Mouse (Mus musculus) T-helper 17 cell (primary cell): ENCODE data around the gene Uckl1.

Experiments used
- in situ Hi-C, 2 experiments: fragments of 300-600 bp; cut with MboI, MseI; formaldehyde crosslinking; loops; 1 replicate in 1 of 2; 2 replicates in 1 of 2; pipeline ENCODE4 v1.15.1; 2025; ENCODE audit warnings: high pct_unique_total_duplicates in 2 of 2

The Uckl1 gene

GRCm38 (mm10) chr2:181584411-181584942, at the start of gene Uckl1:
Gene Uckl1 (minus strand): TSS chr2:181584892.
- in situ Hi-C loops = loop anchor here in 1 of 2 experiments (5.0 to 25.0 kb wide), 2 partner anchors 202 to 872 kb away; partner anchors contain the start of genes Dido1, Gid8 and Lime1

DNA sequence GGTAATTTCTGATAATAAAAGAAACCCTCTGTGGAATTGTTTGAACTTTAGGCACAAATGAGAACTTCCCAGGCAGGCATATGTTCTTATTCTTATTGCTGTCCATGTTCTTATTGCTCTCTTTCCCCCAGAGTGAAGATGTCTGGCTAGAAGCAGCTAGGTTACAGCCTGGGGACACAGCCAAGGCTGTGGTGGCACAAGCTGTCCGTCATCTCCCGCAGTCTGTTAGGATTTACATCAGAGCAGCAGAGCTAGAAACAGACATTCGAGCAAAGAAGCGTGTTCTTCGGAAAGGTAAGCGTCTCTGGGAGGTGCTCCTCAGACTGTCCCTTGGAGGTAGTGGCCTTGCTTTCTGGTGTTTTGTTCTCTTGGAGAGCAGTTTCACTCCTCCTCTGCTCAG, 47.9 kb upstream of the Uckl1 start:
- in situ Hi-C loops = no loop called here

- in situ Hi-C loops = no loop called here
Observed at GRCm38 (mm10) chr2:181628471-181628870, 43.8 kb upstream of the Uckl1 start.

DNA sequence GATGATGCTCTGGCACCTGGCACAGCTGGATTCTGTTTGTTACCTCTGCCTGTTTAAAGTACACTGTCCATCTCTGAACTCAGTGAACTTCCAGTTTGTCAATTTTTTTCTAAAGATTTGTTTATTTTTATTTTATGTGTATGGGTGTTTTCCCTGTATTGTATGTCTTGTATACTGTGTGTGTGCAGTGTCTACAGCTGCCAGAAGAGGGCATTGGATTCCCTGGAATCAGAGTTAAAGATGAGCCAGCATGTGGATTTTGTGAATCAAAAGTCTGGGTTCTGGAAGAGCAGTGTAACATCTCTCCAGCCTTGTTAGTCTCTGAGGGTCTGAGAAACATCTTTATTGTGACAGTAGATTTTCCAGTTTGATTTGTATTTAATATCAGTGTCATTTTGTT, 38.7 kb upstream of the Uckl1 start:
- in situ Hi-C loops = no loop called here

DNA sequence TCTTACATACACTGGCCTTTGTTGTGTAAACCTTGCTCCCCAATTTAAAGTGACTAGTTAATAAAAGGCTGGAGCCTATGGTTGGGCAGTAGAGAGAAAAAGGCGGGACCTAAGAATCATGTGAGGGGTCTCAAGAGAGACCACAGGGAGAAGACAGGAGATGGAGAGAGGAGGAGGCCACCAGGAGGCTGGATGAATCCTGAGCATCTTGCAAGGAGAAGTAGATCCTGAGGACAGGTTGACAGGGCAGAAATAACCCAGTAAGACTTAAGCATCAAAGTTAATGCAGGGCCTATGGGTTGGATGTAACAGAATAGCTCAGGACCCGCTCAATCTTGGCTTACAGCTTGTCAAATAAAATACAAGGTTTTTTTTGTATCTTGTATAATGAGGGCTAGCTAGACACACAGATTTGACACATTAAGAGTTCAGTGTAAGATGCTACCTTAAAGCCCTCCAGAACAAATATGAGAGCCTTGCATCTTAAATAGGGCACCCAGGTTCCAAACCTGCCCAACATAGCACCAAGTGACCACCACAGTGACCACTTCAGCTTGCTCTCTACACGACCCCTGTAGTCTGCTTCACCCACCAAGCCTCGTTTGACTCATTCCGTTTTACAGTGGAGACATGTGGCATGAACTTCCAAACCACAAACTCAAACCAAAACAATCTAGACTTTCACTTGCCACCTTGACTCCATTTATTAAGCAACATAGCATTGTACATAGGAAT, 34.2 kb upstream of the Uckl1 start:
- in situ Hi-C loops = no loop called here

- in situ Hi-C loops = loop anchor here in 1 of 2 experiments (5.0 kb wide), 1 partner anchor 1140 kb away; no protein-coding TSS in a partner anchor
Observed at GRCm38 (mm10) chr2:181602367-181602766, 17.7 kb upstream of the Uckl1 start.

- in situ Hi-C loops = loop anchor here in 1 of 2 experiments (5.0 kb wide), 1 partner anchor 1139 kb away; no protein-coding TSS in a partner anchor
Observed at GRCm38 (mm10) chr2:181601751-181602145, 17.1 kb upstream of the Uckl1 start.

- in situ Hi-C loops = loop anchor here in 1 of 2 experiments (5.0 kb wide), 1 partner anchor 1139 kb away; no protein-coding TSS in a partner anchor
Observed at GRCm38 (mm10) chr2:181600828-181601750, 16.4 kb upstream of the Uckl1 start.

DNA sequence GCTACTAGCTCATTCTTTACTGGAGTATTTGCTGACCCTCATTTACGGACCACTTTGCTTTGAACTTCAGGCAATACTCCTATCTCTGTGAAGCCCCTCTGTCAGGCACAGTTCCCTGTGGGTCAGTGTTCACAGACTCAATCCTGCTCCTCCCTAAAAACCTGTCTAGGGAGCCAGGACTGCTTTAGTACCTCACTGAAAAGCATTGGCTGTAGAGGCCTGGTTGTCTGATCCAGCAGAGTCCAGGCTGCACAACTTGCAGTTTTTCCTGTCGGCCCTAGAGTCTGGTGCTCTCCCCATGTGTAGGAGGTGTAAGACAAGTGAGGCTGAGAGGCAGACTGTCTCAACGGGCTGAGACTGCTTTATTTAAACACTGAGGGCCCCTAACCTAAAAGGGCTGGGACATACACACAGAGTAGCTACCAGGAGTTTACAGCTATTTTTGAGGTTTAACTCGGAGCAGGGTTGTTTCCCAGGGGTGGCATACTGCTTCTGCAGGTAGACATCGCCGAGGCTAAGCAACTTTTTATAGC, 15.6 kb upstream of the Uckl1 start:
- in situ Hi-C loops = loop anchor here in 1 of 2 experiments (5.0 kb wide), 1 partner anchor 1138 kb away; no protein-coding TSS in a partner anchor

DNA sequence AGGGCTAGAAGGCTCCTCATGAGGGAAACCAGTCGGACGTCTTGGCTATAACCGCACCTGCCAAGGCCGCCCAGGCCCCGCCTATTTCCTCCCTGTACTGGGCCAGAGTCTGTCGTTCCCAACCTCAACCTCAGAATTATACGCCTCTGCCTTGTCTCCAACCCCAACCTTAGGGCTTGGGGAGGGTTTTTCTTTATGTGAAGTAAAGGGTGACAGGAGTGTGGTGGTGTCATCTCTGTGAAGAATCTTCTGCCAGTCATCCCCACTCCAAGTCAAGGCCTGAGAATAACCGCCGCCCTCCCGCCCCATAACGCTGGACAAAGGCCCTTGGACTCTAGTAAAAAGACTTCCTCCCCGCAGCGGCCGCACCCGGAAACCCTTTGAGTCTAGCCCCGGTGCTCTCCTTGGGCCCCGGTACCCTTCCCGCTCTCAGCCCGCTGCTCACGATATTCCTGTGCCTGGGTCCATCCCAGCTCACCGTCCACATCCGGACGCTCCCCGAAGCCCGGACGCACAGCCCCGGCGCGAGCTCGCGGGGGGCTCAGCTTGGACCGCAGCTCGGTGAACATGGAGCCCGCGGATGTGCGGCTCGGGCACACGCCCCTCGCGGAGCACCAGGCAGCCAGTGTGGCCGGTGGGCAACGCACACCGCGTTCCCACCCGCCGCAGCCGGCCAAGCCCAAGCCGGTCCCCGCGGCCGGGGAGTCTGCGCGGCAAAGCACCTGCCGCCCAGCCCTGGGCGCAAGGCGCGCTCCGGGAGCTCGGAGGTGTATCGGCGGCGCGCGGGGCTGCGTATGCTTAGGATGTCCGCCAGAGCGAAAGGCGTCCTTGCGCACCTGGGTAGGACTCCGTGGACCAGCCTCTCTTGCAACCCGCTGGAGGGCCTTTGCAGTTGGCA, 14.0 kb upstream of the Uckl1 start, which contains the start of gene Samd10:
TSS of gene Samd10 (minus strand) at position 759 of the 898 bp plus-strand sequence.
- in situ Hi-C loops = loop anchor here in 1 of 2 experiments (25.0 kb wide), 1 partner anchor 886 kb away; the partner anchor contains the start of genes Dido1 and Gid8

GRCm38 (mm10) chr2:181597378-181598061, 12.8 kb upstream of the Uckl1 start:
- in situ Hi-C loops = loop anchor here in 1 of 2 experiments (25.0 kb wide), 1 partner anchor 885 kb away; the partner anchor contains the start of genes Dido1 and Gid8

DNA sequence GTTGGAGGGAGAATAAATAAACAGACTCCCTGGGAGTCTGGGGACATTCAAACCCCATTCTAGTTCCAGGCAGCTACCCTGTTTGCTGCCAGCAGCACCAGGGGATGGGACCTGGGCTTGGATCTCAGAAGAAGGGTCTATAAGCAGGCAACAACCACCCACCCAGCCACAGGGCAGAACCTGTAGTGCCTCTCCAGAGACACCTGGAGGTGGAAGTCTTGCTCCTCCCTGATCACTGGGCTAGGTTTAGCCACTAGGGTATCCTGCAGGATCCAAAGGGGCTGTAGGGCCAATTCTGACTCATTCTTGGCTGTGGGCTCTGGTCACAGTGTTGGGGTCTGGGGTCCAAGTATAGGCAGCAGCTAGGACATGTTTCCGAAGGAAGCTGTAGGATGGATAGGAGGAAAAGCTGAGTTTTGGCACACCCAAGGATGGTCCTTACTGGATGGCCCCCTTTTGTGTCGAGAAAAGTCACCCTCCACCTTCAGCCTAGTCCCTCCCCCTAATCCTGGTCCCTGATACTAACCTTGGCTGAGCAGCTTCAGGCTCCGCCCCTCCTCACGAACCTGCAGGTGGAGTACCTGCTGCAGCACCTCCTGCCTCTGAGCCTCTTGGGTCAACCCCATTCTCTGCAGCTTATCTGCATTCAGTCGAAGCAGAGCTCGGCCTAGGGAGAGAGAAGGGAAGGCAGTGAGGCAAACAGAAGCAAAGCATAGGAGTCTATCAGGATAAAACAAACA, 11.7 kb upstream of the Uckl1 start:
- in situ Hi-C loops = loop anchor here in 1 of 2 experiments (25.0 kb wide), 1 partner anchor 884 kb away; the partner anchor contains the start of genes Dido1 and Gid8

- in situ Hi-C loops = loop anchor here in 1 of 2 experiments (25.0 kb wide), 1 partner anchor 883 kb away; the partner anchor contains the start of genes Dido1 and Gid8
Observed at GRCm38 (mm10) chr2:181594946-181595696, 10.4 kb upstream of the Uckl1 start.

DNA sequence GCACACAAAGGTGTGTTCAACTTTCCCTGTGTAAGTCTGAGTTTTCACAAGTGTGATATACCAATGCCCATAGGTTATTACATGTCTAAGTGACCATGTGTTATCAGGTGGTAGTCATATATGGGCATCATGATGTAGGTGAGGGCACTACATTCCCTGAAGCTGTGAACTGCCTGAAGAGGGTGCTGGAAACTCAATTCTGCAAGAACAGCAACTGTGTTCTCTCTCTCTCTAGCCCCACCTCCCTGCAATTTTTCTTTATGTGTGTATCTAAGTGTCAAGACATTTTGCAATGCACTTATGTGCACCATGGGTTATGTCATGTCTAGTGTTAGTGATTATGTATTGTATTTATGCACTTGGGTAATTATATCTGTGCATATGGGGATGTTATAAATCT, 9.2 kb upstream of the Uckl1 start:
- in situ Hi-C loops = loop anchor here in 1 of 2 experiments (25.0 kb wide), 1 partner anchor 882 kb away; the partner anchor contains the start of genes Dido1 and Gid8

DNA sequence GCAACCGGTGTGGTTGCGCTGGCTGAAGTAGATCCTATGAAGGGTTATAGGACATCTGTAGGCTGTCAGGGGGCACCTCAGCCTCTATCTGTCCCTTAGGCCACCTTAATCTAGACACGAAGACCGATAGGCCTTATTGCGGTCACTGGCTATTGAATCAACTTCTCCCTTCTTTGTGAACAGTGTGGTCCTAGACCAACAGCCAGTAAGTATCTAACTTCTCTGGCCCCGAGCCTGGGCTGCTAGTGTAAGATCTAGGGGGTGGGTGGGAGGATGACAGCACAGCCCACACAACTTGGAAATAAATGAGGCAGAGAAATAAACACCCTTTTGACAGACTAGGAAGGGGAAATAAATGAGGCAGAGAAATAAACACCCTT, 8.3 kb upstream of the Uckl1 start:
- in situ Hi-C loops = loop anchor here in 1 of 2 experiments (25.0 kb wide), 1 partner anchor 881 kb away; the partner anchor contains the start of genes Dido1 and Gid8

GRCm38 (mm10) chr2:181592231-181593041, 7.7 kb upstream of the Uckl1 start, which contains the start of gene Zfp512b:
Gene Zfp512b (minus strand): TSS chr2:181592803.
- in situ Hi-C loops = loop anchor here in 1 of 2 experiments (25.0 kb wide), 1 partner anchor 880 kb away; the partner anchor contains the start of genes Dido1 and Gid8
